Mouse (Mus musculus) NIH3T3 (cell line): ENCODE data around the gene Tmc1.

ENCODE experiments used
- DNase-seq: peaks from one replicate; pipeline ENCODE4 v3.0.0-alpha.2; 2012; ENCODE audit warnings: low read depth

Gene Tmc1

GRCm38 (mm10) chr19:20797558-20798101, 156.4 kb downstream of the Tmc1 start:
- DNase-seq = peak; percentile 71

GRCm38 (mm10) chr19:20796001-20796400, 158.0 kb downstream of the Tmc1 start:
- DNase-seq = peak; percentile 66

DNA sequence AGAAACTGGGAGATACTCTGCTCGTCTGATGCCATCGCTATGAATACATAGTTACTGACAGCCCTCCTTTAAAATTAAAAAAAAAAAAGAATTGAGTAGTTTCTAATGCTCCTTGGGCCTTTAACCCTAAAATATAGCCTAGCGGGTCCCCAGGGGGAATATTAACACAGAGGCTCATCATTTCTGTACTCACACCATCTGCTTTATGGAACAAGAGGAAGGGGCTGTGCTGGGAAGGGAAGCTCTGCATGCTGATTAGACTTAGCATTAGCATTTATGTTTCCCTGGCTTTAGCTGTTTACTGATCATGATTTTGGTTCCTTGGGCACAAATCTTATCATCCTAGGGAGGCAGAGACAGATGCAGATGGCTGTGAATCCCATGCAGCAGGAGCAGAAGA, 159.0 kb downstream of the Tmc1 start:
- DNase-seq = no peak

- DNase-seq = no peak
These were observed 161.2 kb downstream of the Tmc1 start for GRCm38 (mm10) chr19:20792811-20793210.

- no peak for DNase-seq
These were observed 166.7 kb downstream of the Tmc1 start for GRCm38 (mm10) chr19:20787289-20787688.

DNA sequence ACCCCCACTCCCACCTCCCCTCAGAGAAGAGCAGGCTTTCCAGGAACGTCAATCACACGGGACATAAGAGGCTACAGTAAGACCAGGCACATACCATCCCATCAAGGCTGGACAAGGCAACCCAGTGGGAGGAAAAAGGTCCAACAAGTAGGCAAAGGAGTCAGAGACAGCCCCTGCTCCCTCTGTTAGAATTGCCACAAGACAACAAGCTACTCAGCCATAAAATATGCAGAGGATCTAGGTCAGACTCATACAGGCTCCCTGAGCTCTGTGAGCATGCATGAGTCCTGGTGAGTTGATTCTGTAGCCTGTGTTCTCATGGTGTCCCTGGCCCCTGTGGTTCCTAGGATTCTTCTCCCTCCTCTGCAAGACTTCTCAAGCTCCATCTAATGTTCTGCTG, 178.3 kb downstream of the Tmc1 start:
- DNase-seq = no peak

DNA sequence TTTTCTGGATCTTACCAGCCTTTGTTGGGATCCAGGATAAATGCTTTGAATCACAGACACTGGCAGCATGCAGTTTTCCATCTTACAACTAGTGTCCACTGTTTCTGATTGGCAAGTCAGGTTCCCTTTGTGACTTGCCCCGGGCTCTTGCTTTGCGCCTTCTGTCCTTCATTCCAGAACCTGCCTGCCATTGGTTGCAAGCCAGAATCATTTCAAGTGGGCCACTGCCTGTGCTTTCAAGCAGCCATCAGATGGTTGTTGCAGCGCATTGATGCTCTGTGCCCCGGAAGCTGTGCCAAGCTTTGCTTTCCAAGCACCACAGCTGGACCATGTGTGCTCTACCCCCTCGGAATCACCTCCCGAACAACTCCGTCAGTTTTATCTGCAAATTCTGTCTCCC, 180.1 kb downstream of the Tmc1 start:
- no peak for DNase-seq

GRCm38 (mm10) chr19:20764214-20764613, 189.8 kb downstream of the Tmc1 start:
- peak; percentile 80 for DNase-seq

DNA sequence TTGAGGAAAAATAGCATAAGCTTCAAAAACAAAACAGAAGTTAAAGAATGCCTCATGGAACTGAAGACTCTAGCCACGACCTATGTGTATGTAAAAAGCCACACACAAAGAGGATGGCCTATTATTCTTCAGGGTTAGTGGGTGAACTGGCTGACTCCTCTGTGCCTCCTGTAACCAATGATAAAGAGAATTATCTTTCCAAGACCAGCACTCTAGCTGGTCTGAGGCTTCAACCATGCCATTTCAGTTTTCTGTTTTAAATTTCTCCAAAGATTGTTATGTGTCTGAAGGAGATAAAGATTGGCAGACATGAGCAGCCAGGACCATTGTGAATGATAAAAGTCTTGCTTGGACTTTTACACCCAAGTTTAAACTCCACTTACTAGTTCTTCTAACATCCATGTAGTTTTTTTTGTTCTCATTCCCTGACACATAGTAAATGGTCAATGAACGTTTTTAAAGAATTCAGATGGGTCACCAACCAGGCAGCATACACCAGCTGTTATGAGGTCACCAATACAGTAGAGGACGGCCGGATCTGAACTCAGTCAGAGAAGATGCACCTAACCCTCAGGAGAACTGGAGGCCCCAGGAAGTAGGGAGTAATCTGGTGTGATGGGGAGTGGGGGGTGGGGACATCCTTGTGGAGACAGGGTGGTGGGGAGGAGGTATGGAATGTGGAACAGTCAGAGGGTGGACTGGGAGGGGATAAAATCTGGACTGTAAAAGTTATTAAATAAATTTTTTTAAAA, 192.2 kb downstream of the Tmc1 start:
- DNase-seq = no peak

DNA sequence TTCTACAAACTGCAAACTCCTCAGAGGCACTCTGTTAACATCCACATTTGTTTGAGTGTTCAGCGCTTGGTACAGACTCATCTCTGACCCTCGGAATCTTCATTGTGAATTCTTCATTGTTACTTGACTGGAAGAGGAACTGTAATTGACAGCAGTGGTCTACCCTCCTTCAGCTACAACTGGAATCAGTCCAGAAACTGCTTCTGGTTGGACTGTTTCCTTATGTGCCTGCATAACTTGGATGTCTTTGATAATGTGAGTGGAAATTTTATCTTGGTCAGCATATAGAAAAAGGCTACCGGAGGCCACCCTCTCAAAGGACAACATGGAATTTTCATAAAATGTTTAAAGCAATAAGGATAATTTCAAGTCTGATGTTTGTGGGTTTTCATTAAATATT, 192.9 kb downstream of the Tmc1 start:
- no peak for DNase-seq

DNA sequence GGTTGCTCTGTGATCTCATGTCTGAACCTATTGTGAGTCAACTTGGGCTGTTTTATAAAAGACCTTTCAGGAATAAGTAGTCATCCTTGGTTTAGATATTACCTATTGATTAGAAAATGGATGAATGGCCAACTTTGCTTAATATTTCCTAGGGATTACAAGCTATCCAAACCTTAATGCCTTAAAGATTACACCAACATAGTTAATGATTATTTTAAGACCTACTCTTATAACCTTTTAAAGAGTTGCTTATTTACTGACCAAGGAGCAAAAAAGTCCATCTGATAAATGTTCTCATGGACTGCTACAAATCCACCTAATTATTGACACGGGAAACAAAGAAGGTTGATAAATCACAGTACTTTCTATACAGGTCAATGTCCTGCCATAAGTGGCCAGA, 209.4 kb downstream of the Tmc1 start:
- no peak for DNase-seq
